10 mouse cellular contexts compared by ENCODE assay signal in the genomic region with DNA sequence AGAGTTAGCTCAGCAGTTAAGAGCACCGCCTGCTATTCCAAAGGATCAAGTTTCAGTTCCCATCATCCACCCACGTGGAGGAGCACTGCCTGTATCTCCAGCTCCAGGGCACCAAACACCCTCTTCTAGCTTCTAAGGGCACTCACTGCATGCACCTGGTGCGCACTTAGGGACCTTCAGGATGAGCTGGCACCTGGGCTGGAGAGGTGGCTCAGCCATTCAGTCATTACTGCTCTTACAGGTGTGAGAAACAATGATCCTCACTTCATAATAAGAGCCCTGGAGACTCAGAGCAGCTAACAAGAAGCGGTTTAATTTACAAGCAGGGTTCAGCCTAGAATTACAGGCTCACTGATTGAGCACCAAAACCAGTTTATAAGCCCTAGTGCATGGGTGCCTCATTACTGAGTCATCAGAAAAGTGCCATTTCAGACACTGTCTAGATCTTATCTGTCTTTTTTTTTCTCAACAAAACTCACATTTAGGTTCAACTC. TPM values are rescaled to one million over a fixed set of nuclear protein-coding genes. Genes with fewer than 3 reads are reported as not detected.
DNase-seq lines count a peak whose midpoint lies in the region; ATAC-seq lines count a peak whose summit lies in the region.
"Had no signal": no experiment of that assay in that cellular context is flagged by ENCODE, and none has a peak within 500 bp of the region (broad histone marks: within the 10 kb centered on the region; RNA-seq: fewer than 3 reads in every experiment).

No protein-coding gene starts in this region.

- H3K9ac ChIP-seq in midbrain, embryonic 12.5 days (replicated peaks), result no peak overlapping the region
- no peak overlapping the region for H3K9ac ChIP-seq in midbrain, embryonic 16.5 days (ENCODE audit: low read depth, low read length)
- H3K9ac ChIP-seq in kidney, embryonic 15.5 days, result no peak overlapping the region

- intact Hi-C loops in left cerebral cortex, postnatal 14 days (cut with DNase I), result no loop called here

- ATAC-seq in midbrain, embryonic 12.5 days (ENCODE audit: low FRiP score, low read depth), result no peak
- no peak for ATAC-seq in midbrain, embryonic 16.5 days
- ATAC-seq in kidney, embryonic 15.5 days (replicated peaks; ENCODE audit: low FRiP score), result peak; percentile 79
- ATAC-seq in megakaryocyte, adult 5-6 weeks (ENCODE audit: poor library complexity, severe bottlenecking), result no peak; the same call in 1 of the 2 replicates
- ATAC-seq in megakaryocyte-erythroid progenitor cell, adult 5-6 weeks (replicated peaks; ENCODE audit: low FRiP score, low TSS enrichment, poor library complexity, severe bottlenecking), result no peak

- H3K4me3 ChIP-seq in midbrain, embryonic 12.5 days, result no peak overlapping the region
- no peak overlapping the region for H3K4me3 ChIP-seq in midbrain, embryonic 16.5 days (ENCODE audit: low read depth, low read length)
- H3K4me3 ChIP-seq in kidney, embryonic 15.5 days (replicated peaks), result peak overlapping the region; percentile 33
- H3K4me3 ChIP-seq: erythroblast, embryonic 14.5 days had no signal

- H3K27me3 ChIP-seq in midbrain, embryonic 12.5 days, result no peaks in the 10 kb centered on the region
- no peaks in the 10 kb centered on the region for H3K27me3 ChIP-seq in midbrain, embryonic 16.5 days (ENCODE audit: control insufficient read depth, insufficient read depth, low read depth, low read length)
- no peaks in the 10 kb centered on the region for H3K27me3 ChIP-seq in kidney, embryonic 15.5 days

- no peaks in the 10 kb centered on the region for H3K9me3 ChIP-seq in midbrain, embryonic 12.5 days
- H3K9me3 ChIP-seq in midbrain, embryonic 16.5 days (replicated peaks; ENCODE audit: control insufficient read depth, low read length, poor library complexity, severe bottlenecking), result no peaks in the 10 kb centered on the region
- no peaks in the 10 kb centered on the region for H3K9me3 ChIP-seq in kidney, embryonic 15.5 days (replicated peaks)

- H3K27ac ChIP-seq in midbrain, embryonic 12.5 days (replicated peaks), result no peak overlapping the region
- no peak overlapping the region for H3K27ac ChIP-seq in midbrain, embryonic 16.5 days (ENCODE audit: low read length)
- H3K27ac ChIP-seq in kidney, embryonic 15.5 days, result no peak overlapping the region

- H3K36me3 ChIP-seq in midbrain, embryonic 12.5 days, result no peaks in the 10 kb centered on the region
- no peaks in the 10 kb centered on the region for H3K36me3 ChIP-seq in midbrain, embryonic 16.5 days (ENCODE audit: control insufficient read depth, insufficient read depth, low read length)
- no peaks in the 10 kb centered on the region for H3K36me3 ChIP-seq in kidney, embryonic 15.5 days

- DNase-seq in embryo, embryonic 10 days (ENCODE audit: low spot score), result peak; percentile 76
- DNase-seq in retina, postnatal 7 days (ENCODE audit: low read depth, low spot score), result peak; percentile 3
- DNase-seq in left cerebral cortex, postnatal 14 days (ENCODE audit: low spot score in 2 of 2), result no peak
- DNase-seq: right cerebral cortex, postnatal 14 days had no signal

- H3K4me2 ChIP-seq in midbrain, embryonic 12.5 days (replicated peaks), result peak overlapping the region; percentile 29; the same call in 1 of the 2 replicates
- H3K4me2 ChIP-seq in midbrain, embryonic 16.5 days (ENCODE audit: low read length), result no peak overlapping the region
- peak overlapping the region; percentile 62 for H3K4me2 ChIP-seq in kidney, embryonic 15.5 days

- 4% methylated on average over 4 of the region's 4 CpGs for WGBS in midbrain, embryonic 12.5 days
- 10% methylated on average over 4 of the region's 4 CpGs for WGBS in midbrain, embryonic 16.5 days
- whole genome bisulfite sequencing in kidney, embryonic 15.5 days, result under 1% methylated on average over 4 of the region's 4 CpGs

- H3K4me1 ChIP-seq in midbrain, embryonic 12.5 days, result peaks cover 11% of the 10 kb centered on the region
- no peaks in the 10 kb centered on the region for H3K4me1 ChIP-seq in midbrain, embryonic 16.5 days (ENCODE audit: control insufficient read depth, insufficient read depth, low read length)
- peaks cover 13% of the 10 kb centered on the region for H3K4me1 ChIP-seq in kidney, embryonic 15.5 days

RNA-seq across cellular contexts. Expression of a gene that starts 37.7 kb away (rescaled TPM):
- polyA plus RNA-seq in midbrain, embryonic 12.5 days (2016; fragmentation: Nextera tagmentation; extraction: Ambion mirVana), result 24.2 and 24.8 TPM in 2 replicates
- 13.4 and 16.2 TPM in 2 replicates for polyA plus RNA-seq in midbrain, embryonic 16.5 days (2015; fragmentation: Nextera tagmentation; extraction: Ambion mirVana)
- 19.5 and 21.9 TPM in 2 replicates for polyA plus RNA-seq in kidney, embryonic 15.5 days (2015; fragmentation: Nextera tagmentation; extraction: Ambion mirVana)
- 37.5 and 53.5 TPM in 2 replicates for total RNA-seq in megakaryocyte, adult 5-6 weeks (2015)
- 44.8 and 52.9 TPM in 2 replicates for total RNA-seq in megakaryocyte, adult 5-6 weeks (2017)
- 37.0 and 58.2 TPM in 2 replicates for total RNA-seq in megakaryocyte-erythroid progenitor cell, adult 5-6 weeks (2014; fragmentation: Nextera tagmentation)
- 93.6 and 138 TPM in 2 replicates for total RNA-seq in megakaryocyte-erythroid progenitor cell, adult 5-6 weeks (2017)
- total RNA-seq in left cerebral cortex, postnatal 14 days (2021), result 10 to 100 TPM; 32.6 to 43.4 TPM

RNA-seq across cellular contexts. Expression of a gene that starts 38.8 kb away (rescaled TPM):
- 15.6 and 16.2 TPM in 2 replicates for polyA plus RNA-seq in midbrain, embryonic 12.5 days (2016; fragmentation: Nextera tagmentation; extraction: Ambion mirVana)
- polyA plus RNA-seq in midbrain, embryonic 16.5 days (2015; fragmentation: Nextera tagmentation; extraction: Ambion mirVana), result 8.4 and 8.8 TPM in 2 replicates
- polyA plus RNA-seq in kidney, embryonic 15.5 days (2015; fragmentation: Nextera tagmentation; extraction: Ambion mirVana), result 7.3 and 7.9 TPM in 2 replicates
- total RNA-seq in megakaryocyte, adult 5-6 weeks (2015), result 35.4 and 35.8 TPM in 2 replicates
- 45.7 and 51.7 TPM in 2 replicates for total RNA-seq in megakaryocyte, adult 5-6 weeks (2017)
- total RNA-seq in megakaryocyte-erythroid progenitor cell, adult 5-6 weeks (2014; fragmentation: Nextera tagmentation), result 2.8 and 5.7 TPM in 2 replicates
- total RNA-seq in megakaryocyte-erythroid progenitor cell, adult 5-6 weeks (2017), result 4.8 and 4.9 TPM in 2 replicates
- 10 to 100 TPM; 10.1 to 10.9 TPM for total RNA-seq in left cerebral cortex, postnatal 14 days (2021)

Comparison
In these comparisons a context has a peak if more than half of its experiments do, and no peak if none do; other contexts are left out.
1. DNase-seq: peak in embryo, embryonic 10 days (single experiment) and retina, postnatal 7 days (single experiment); none in left cerebral cortex, postnatal 14 days (0 of 2).